In genomic region chr9:103024116-103024515, GRCm38 (mm10) we compare ENCODE assay signal across 20 mouse cellular contexts. TPM values are rescaled to one million over a fixed set of nuclear protein-coding genes. Genes with fewer than 3 reads are reported as not detected.
"Had no signal": no experiment of that assay in that cellular context is flagged by ENCODE, and none has a peak within 500 bp of the region (broad histone marks: within the 10 kb centered on the region; RNA-seq: fewer than 3 reads in every experiment).

No protein-coding gene starts in this region.

- H3K27ac ChIP-seq: liver, embryonic 15.5 days; lung, embryonic 15.5 days; macrophage; midbrain, embryonic 13.5 days; midbrain, embryonic 15.5 days; neural tube, embryonic 12.5 days; stomach, embryonic 15.5 days; stomach, postnatal 0 days had no signal

- H3K27me3 ChIP-seq: liver, embryonic 15.5 days; lung, embryonic 15.5 days; megakaryocyte, embryonic 14.5 days; midbrain, embryonic 13.5 days; midbrain, embryonic 15.5 days; neural tube, embryonic 12.5 days; stomach, embryonic 15.5 days had no signal

- H3K36me3 ChIP-seq: liver, embryonic 15.5 days; lung, embryonic 15.5 days; midbrain, embryonic 13.5 days; midbrain, embryonic 15.5 days; neural tube, embryonic 12.5 days; stomach, embryonic 15.5 days had no signal

- H3K9ac ChIP-seq: liver, embryonic 15.5 days; liver, postnatal 0 days; lung, embryonic 15.5 days; midbrain, embryonic 13.5 days; midbrain, embryonic 15.5 days; neural tube, embryonic 12.5 days; stomach, embryonic 15.5 days had no signal

- H3K9me3 ChIP-seq: liver, embryonic 15.5 days; lung, embryonic 15.5 days; midbrain, embryonic 13.5 days; midbrain, embryonic 15.5 days; neural tube, embryonic 12.5 days; stomach, embryonic 15.5 days had no signal

- DNase-seq: liver, postnatal 0 days; lung, adult 2 months; lung, postnatal 14 days; lung, postnatal 36 days; right cerebral cortex, postnatal 14 days; thymus, adult 2 months; thymus, postnatal 36 days had no signal

- H3K4me2 ChIP-seq: liver, embryonic 15.5 days; lung, embryonic 15.5 days; midbrain, embryonic 11.5 days; midbrain, embryonic 13.5 days; midbrain, embryonic 15.5 days; neural tube, embryonic 12.5 days; stomach, embryonic 15.5 days had no signal

- H3K4me1 ChIP-seq: liver, embryonic 15.5 days; megakaryocyte, embryonic 14.5 days; midbrain, embryonic 13.5 days; midbrain, embryonic 15.5 days; neural tube, embryonic 12.5 days; stomach, embryonic 15.5 days had no signal

- ATAC-seq: liver, postnatal 0 days; lung, postnatal 0 days; midbrain, embryonic 13.5 days; midbrain, embryonic 15.5 days had no signal

- H3K4me3 ChIP-seq: liver, embryonic 15.5 days; lung, embryonic 15.5 days; megakaryocyte, embryonic 14.5 days; midbrain, embryonic 13.5 days; midbrain, embryonic 15.5 days; neural tube, embryonic 12.5 days; stomach, embryonic 15.5 days had no signal

RNA-seq across cellular contexts. Expression of gene Slco2a1, which starts 35.6 kb away (rescaled TPM):
- total RNA-seq: monocyte, adult 5-6 weeks; neutrophil, adult 5-6 weeks had no signal
- polyA plus RNA-seq: macrophage had no signal
